Mouse (Mus musculus) ES-Bruce4 (cell line): ENCODE results near the gene Dlx4. TPM values are rescaled to one million over a fixed set of nuclear protein-coding genes. Genes with fewer than 3 reads are reported as not detected.
A peak's percentile ranks its signal among the peaks of the same experiment; 100 is the strongest.

Source experiments
- H3K27ac ChIP-seq: 2 replicates; pipeline ENCODE4 v1.5.1; 2012; ENCODE audit warnings: low read length, inconsistent platforms; ENCODE audit not compliant: insufficient read depth
- H3K27me3 ChIP-seq: 2 replicates; pipeline ENCODE4 v1.6.1; 2012; ENCODE audit warnings: mild to moderate bottlenecking, low read length, inconsistent platforms; ENCODE audit not compliant: control insufficient read depth, poor library complexity, insufficient read depth, severe bottlenecking
- H3K36me3 ChIP-seq: 2 replicates; pipeline ENCODE4 v1.6.1; 2012; ENCODE audit warnings: inconsistent platforms, mild to moderate bottlenecking, low read length, moderate library complexity; ENCODE audit not compliant: control insufficient read depth, poor library complexity, insufficient read depth, severe bottlenecking
- H3K4me1 ChIP-seq: one replicate; pipeline ENCODE4 v1.8.1; 2011; ENCODE audit warnings: low read length; ENCODE audit not compliant: control insufficient read depth, insufficient read depth
- H3K4me3 ChIP-seq: 2 replicates; pipeline ENCODE4 v1.5.1; 2011; ENCODE audit warnings: low read depth, mild to moderate bottlenecking, low read length
- H3K9ac ChIP-seq: 2 replicates; pipeline ENCODE4 v1.6.1; 2012; ENCODE audit warnings: low read depth, mild to moderate bottlenecking, inconsistent platforms; ENCODE audit not compliant: poor library complexity, severe bottlenecking
- H3K9me3 ChIP-seq: replicated peaks from 2 replicates; pipeline ENCODE4 v1.6.1; 2012; ENCODE audit warnings: mild to moderate bottlenecking, low read length, inconsistent platforms; ENCODE audit not compliant: control insufficient read depth, poor library complexity, insufficient read depth, severe bottlenecking
- CTCF ChIP-seq: IDR thresholded peaks from one replicate; pipeline ENCODE4 v1.8.1; 2011; ENCODE audit warnings: low read depth, low read length
- EP300 ChIP-seq: IDR thresholded peaks from 2 replicates; pipeline ENCODE4 v1.6.1; 2011; ENCODE audit warnings: low read depth, low read length; ENCODE audit not compliant: insufficient read depth
- POLR2A ChIP-seq: IDR thresholded peaks from one replicate; pipeline ENCODE4 v1.8.1; 2011; ENCODE audit warnings: low read length; ENCODE audit not compliant: insufficient read depth
- polyA plus RNA-seq: library from polyadenylated mRNA; stranded (reverse); fragments of >200 nt; gene quantifications from 2 replicates; pipeline ENCODE4 v1.2.4, GENCODE M21; 2011; ENCODE audit warnings: low read depth; ENCODE audit not compliant: missing spikeins, insufficient read depth, insufficient read length

Gene Dlx4
- polyA plus RNA-seq, 1 experiment, result 0.96 TPM

GRCm38 (mm10) chr11:95118505-95118904, 27.6 kb downstream of the Dlx4 start:
- Histone ChIP-seq H3K9me3 (no peaks in the 10 kb centered on the region), H3K4me1 (no peaks in the 10 kb centered on the region), H3K27me3 (peaks cover 17% of the 10 kb centered on the region), H3K36me3 (no peaks in the 10 kb centered on the region), H3K4me3 (peak overlapping the region; percentile 28; the same call in 1 of the 2 replicates), H3K9ac (peak overlapping the region; percentile 19; the same call in 1 of the 2 replicates), H3K27ac (no peak overlapping the region)
- TF ChIP-seq CTCF, result peak; percentile 97
- no peak for TF ChIP-seq POLR2A

- Histone ChIP-seq H3K36me3 (no peaks in the 10 kb centered on the region), H3K27ac (no peak overlapping the region), H3K4me1 (no peaks in the 10 kb centered on the region), H3K27me3 (peaks cover 14% of the 10 kb centered on the region), H3K4me3 (no peak overlapping the region), H3K9ac (no peak overlapping the region), H3K9me3 (no peaks in the 10 kb centered on the region)
- TF ChIP-seq POLR2A (no peak), CTCF (peak; percentile 98), EP300 (peak; percentile 32; the same call in 1 of the 2 replicates)
These were observed 29.0 kb downstream of the Dlx4 start for GRCm38 (mm10) chr11:95117030-95117429.

GRCm38 (mm10) chr11:95110081-95110480, 36.0 kb downstream of the Dlx4 start:
- Histone ChIP-seq H3K4me3 (no peak overlapping the region), H3K9me3 (no peaks in the 10 kb centered on the region), H3K9ac (no peak overlapping the region), H3K27me3 (no peaks in the 10 kb centered on the region), H3K36me3 (no peaks in the 10 kb centered on the region), H3K4me1 (no peaks in the 10 kb centered on the region), H3K27ac (no peak overlapping the region)
- TF ChIP-seq POLR2A (no peak), CTCF (no peak), EP300 (no peak)

GRCm38 (mm10) chr11:95109000-95109399, 37.1 kb downstream of the Dlx4 start:
- peaks cover 1% of the 10 kb centered on the region for H3K4me1 ChIP-seq
- H3K4me3 ChIP-seq, result no peak overlapping the region
- H3K27me3 ChIP-seq, result no peaks in the 10 kb centered on the region
- no peak overlapping the region for H3K9ac ChIP-seq
- H3K36me3 ChIP-seq, result no peaks in the 10 kb centered on the region
- no peaks in the 10 kb centered on the region for H3K9me3 ChIP-seq
- no peak for TF ChIP-seq EP300
- TF ChIP-seq POLR2A, result no peak
- TF ChIP-seq CTCF, result no peak
- H3K27ac ChIP-seq, result no peak overlapping the region

- no peaks in the 10 kb centered on the region for H3K27me3 ChIP-seq
- TF ChIP-seq CTCF, result peak; percentile 92
- TF ChIP-seq POLR2A, result no peak
- 0 out of 2 replicates have a peak overlapping the region, but pooled peaks have one; percentile 4 for H3K27ac ChIP-seq
- H3K4me3 ChIP-seq, result peak overlapping the region; percentile 36
- H3K36me3 ChIP-seq, result no peaks in the 10 kb centered on the region
- H3K4me1 ChIP-seq, result peaks cover 1% of the 10 kb centered on the region
- no peaks in the 10 kb centered on the region for H3K9me3 ChIP-seq
- peak overlapping the region; percentile 51 for H3K9ac ChIP-seq
These were observed 39.4 kb downstream of the Dlx4 start for GRCm38 (mm10) chr11:95106440-95107236.

GRCm38 (mm10) chr11:95105274-95105874, 40.7 kb downstream of the Dlx4 start:
- H3K36me3 ChIP-seq, result no peaks in the 10 kb centered on the region
- H3K4me1 ChIP-seq, result peaks cover 5% of the 10 kb centered on the region
- H3K4me3 ChIP-seq, result peak overlapping the region; percentile 43
- peak overlapping the region; percentile 88 for H3K27ac ChIP-seq
- peak; percentile 87 for TF ChIP-seq EP300
- no peak for TF ChIP-seq CTCF
- H3K9me3 ChIP-seq, result no peaks in the 10 kb centered on the region
- no peaks in the 10 kb centered on the region for H3K27me3 ChIP-seq
- peak overlapping the region; percentile 51 for H3K9ac ChIP-seq
